Mouse (Mus musculus): ENCODE results near the gene Dscaml1.
A peak's percentile ranks its signal among the peaks of the same experiment; 100 is the strongest.
"Not testable (repeated sequence)": the region's sequence is repeated elsewhere in the genome, so short reads cannot be mapped to it uniquely, and the experiment has no call there.

Dscaml1 gene

DNA sequence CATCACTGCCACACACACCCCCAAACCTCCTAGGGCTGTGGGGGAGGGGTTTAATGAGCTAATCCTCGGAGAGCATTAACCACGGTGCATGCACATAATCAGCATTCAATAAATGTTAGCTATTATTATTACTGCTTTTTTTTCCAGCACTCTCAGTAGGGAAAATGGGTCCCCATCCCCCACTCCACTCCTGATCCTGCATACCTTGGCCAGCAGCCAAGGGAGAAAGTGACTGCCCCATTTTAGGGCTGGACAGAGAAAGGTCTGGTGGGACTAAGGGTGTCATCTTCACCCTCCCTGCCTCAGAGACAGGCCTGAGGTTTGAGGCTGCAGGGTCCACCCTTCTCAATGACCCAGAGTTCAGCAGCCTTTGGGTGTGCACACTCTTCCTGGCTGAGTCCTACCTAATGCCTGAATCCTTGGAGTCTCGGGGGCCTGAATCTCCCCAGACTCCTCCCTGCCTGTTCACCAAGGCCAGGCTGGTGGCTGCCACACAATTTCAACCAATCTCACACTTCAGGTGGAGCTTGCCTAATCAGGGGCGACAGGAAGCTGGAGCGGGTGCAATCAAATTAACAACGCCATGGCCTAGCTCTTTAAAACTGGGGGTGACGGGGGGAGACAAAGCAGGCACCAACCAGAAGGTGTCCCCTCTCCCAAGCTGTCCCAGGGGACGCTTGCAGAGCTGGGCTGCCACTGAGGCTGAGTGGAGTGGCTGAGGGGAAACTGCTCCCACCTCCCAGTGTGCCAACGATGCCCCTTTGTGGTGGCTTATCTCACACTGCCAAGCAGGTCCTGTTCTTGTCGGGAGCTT is 267.2 kb downstream of the Dscaml1 start:
- DNase-seq (ENCODE audit: low read depth), result no peak

DNA sequence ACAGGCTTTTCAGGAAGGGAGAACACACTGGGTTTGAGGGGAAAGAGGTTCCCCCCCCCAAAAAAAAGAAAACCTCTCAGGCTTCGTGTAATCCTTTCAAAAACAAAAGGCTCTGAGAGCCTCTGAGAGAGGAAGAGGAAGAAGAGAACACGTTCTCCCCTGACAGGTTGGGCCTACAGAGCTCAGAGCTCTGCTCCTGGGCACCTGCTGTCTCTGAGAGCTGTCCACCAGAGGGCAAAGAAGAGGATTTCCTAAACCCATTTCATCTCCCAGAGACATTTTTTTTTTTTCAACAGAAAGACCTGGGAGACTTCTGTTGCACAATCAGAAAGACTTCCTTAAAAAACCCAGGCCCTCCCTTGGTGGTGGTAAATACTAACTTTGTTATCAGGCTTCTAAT is 267.8 kb downstream of the Dscaml1 start:
- DNase-seq (ENCODE audit: low read depth), result no peak

DNA sequence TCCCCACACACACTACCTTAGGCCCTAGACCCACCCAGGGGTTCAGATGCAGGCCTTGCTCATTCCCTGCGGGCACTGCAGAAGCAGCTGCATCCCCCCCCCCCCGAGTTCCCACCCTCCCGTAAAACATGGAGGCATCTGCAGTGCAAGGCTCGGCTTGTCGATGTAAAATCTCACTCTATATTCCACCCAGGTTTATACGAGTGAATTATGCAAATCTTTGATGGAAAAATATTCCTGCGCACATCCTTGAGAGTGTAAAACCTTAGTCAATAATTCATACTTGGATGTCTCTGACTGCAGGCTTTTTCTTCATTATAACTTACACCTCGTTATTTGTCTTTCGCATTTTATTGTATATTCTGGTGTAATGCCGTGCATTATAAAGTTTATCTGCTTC is 272.7 kb downstream of the Dscaml1 start:
- DNase-seq (ENCODE audit: low read depth), result no peak

GRCm38 (mm10) chr9:45703236-45703635 is 276.8 kb downstream of the Dscaml1 start:
- no peak for DNase-seq (ENCODE audit: low read depth)

DNA sequence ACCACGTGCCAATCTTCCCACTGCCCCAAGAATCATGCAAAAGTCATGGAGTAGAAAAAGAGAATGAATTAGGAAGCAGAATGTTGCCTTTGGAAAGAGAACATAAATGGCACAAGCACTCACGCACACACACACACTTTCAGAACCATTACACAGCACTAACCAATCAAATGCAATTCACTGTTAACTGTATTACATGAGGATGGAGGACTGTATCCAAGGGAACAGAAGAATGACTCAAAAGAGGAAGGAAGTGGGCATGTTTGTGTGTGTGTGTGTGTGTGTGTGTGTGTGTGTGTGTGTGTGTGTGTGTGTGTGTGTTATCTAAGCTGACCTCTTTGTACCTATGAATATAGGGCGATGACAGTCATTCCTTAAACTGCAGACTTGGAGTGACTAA is 278.0 kb downstream of the Dscaml1 start:
- DNase-seq (ENCODE audit: low read depth), result no peak

DNA sequence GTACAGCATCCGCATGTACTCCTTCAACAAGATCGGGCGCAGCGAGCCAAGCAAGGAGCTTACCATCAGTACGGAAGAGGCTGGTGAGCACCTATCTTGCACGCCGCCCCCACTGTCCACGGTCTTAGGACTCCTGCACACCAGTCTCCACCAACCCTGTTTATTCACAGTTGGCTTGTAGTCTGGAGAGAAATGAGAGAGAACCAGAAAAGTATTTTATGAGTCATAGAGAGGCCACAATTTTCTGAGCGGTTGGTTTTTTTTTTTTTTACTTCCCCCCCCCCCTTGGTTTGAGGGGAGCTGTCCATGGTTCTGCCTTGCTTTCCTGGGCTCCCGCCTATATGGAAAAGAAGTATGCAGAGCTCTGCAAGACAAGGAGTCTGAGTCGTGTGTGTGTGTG is 283.9 kb downstream of the Dscaml1 start:
- DNase-seq (ENCODE audit: low read depth), result no peak

GRCm38 (mm10) chr9:45715387-45715786 is 289.0 kb downstream of the Dscaml1 start:
- DNase-seq (ENCODE audit: low read depth), result no peak

DNA sequence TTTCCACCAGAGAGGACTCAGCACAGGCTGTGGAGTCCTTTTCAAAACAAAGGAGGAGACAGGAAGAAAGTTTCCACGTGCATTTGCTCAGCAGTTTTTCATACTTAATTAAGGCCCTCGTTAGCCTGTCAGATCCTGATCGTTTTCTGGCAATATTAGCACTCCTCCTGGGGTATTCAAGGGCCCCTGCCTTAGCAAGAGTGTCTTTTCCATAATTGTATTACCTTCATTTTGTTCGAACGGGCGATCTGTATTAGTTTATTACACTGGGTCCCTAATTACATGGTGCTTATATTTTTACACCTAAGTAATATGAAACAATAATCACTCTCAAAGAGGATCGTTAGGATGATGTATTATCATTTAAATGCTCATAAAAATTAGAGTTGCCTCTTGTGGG is 293.6 kb downstream of the Dscaml1 start:
- no peak for DNase-seq (ENCODE audit: low read depth)

DNA sequence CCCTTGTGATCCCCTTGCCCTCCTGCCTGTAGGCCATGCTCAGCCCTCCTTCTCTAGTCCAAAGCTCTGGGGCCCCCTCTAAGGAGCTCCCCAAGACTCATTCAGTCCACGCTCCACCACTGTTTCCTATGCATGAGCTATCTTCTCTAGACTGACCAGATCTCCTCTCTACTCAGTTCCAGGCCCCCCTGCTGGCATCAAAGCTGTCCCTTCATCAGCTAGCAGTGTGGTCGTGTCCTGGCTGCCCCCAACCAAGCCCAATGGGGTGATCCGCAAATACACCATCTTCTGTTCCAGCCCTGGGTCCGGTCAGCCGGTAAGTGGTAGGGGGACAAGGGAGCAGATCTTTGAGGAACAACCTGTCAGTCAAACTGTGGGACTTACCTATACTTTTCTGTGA is 305.4 kb downstream of the Dscaml1 start:
- DNase-seq (ENCODE audit: low read depth), result no peak

- DNase-seq (ENCODE audit: low read depth), result no peak
Measured at GRCm38 (mm10) chr9:45733246-45733645, 306.8 kb downstream of the Dscaml1 start.

GRCm38 (mm10) chr9:45739001-45739701 is 312.7 kb downstream of the Dscaml1 start:
- no peak for DNase-seq (ENCODE audit: low read depth)

DNA sequence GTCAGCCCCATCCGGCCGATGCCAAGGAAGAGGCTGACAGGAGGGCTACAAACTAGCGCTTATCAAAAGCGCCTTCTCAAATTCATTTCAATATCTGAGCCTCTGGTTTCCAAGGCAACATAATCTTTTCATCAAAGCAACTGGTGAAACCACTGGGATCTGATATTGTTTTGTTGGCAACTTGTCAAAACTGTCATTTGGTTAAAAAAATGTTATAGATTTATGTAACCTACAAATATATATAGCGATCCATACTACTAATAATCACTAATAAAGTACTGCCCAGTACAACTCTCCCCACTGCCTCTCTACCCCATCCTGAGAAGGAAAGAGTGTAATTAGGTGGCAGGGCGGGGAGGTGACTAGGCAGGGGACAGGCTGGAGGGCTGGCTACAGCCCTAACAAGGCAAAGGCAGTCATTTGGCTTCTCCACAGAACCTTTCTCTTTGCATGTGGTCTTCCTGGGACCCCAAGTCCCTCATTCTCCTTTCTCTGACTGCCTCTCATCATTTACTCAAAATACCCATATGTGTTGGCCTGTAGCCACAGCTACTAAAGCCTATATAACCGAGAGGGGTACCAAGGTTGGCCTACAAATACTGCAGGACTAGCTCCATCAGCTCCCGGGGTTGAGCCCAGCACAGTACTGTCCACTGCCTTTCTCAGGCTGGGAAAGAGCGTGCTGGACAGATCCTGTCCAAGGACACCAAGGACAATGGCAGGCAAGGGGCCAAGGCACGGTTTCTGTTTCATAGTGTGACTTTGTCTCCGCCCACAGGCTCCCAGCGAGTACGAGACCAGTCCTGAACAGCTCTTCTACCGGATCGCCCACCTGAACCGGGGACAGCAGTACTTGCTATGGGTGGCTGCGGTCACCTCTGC is 313.5 kb downstream of the Dscaml1 start:
- DNase-seq (ENCODE audit: low read depth), result no peak

- no peak for DNase-seq (ENCODE audit: low read depth)
Measured at GRCm38 (mm10) chr9:45740584-45740980, 314.2 kb downstream of the Dscaml1 start.

GRCm38 (mm10) chr9:45745451-45745850 is 319.0 kb downstream of the Dscaml1 start:
- peak; percentile 14 for DNase-seq (ENCODE audit: low read depth)

DNA sequence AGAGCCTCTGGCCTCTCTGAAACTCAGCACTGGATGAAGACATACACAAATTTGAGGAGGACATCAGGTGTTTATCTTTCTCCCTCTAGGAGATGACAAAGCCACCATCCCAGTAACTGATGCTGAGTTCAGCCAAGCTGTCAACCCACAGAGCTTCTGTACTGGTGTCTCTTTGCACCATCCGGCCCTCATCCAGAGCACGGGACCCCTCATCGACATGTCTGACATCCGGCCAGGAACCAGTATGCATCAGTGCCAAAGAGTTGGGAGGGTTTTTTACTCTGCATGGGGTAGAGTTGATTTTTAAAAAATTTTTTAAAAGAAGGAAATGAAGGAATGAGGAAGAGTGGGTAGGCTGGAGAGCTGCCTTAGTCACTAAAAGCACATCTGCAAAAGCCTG is 323.5 kb downstream of the Dscaml1 start:
- no peak for DNase-seq (ENCODE audit: low read depth)

GRCm38 (mm10) chr9:45754452-45755091 is 328.1 kb downstream of the Dscaml1 start:
- peak; percentile 40 for DNase-seq (ENCODE audit: low read depth)

- DNase-seq (ENCODE audit: low read depth), result no peak
Measured at GRCm38 (mm10) chr9:45766195-45766594, 339.8 kb downstream of the Dscaml1 start.

GRCm38 (mm10) chr9:45767155-45767554 is 340.7 kb downstream of the Dscaml1 start:
- no peak for DNase-seq (ENCODE audit: low read depth)

DNA sequence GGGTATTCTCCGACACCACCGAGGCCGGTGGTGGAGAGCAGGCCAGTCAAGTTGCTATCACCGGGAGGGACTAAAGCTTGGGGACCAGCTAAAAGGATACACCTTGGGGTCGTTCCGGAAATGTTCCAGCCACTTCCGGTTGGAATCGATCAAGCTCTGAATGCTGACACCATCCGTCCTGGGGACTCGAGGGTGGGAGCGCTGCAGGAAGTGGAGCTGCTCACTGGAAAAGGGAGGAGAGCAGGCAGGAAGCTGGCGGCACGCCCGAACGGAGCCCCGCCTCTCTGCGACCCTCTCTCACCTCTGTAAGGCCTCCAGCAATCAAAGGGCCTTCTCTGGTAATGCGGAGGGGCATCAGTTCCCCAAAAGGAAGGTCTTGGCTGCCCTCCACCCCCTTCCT is 342.0 kb downstream of the Dscaml1 start:
- DNase-seq (ENCODE audit: low read depth), result no peak

DNA sequence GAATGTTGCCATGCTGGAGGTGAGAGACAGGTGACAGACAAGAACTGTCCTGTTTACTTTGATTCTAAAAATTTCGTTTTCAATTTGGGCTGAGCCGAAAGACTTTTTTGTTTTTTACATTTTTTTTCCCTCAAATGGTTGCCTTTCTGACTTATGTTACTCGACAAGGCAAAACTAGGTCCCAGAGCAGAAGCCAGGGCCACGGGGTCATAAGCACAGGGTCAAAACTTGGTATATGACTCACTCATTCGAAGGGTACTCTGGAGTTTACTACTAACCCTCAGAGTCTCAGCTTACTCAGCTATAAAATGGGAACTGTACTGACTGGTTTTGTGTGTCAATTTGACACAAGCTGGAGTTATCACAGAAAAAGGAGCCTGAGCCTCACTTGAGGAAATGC is 343.2 kb downstream of the Dscaml1 start:
- DNase-seq (ENCODE audit: low read depth), result no peak

DNA sequence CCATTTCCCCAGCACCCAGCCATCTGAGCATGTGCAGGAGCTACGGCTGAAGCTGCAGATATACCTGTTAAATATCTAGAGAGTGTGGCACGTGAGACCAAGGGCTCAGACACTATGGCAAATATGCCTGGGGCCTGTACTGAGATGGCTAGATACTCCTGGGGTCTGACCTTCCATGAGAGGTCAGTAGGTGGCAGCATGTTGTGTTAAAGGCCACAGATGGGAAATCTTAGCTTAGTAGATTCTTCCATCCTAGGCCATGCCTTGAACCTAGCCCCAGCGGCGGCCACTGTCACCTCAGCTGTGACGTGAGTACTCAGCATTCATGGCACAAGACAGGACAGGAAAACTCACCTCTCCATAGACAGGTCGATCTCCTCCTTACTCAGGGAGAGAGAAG is 347.7 kb downstream of the Dscaml1 start:
- DNase-seq (ENCODE audit: low read depth), result no peak

DNA sequence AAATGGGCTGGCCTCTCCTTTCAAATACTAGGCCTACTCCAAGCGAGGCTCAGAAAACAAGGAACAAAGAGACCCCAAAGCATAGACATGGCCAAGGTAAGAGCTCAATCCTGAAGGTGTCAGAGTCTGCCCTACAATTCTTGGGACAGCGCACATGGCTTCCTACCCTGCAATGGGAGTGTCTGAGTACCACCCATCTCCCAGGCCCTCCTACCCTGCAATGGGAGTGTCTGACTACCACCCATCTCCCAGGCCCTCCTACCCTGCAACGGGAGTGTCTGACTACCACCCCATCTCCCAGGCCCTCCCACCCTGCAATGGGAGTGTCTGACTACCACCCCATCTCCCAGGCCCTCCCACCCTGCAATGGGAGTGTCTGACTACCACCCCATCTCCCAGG is 349.7 kb downstream of the Dscaml1 start:
- not testable (repeated sequence) for DNase-seq (ENCODE audit: low read depth)
